Comparison of ENCODE assay signal across 9 mouse cellular contexts in the genomic region with DNA sequence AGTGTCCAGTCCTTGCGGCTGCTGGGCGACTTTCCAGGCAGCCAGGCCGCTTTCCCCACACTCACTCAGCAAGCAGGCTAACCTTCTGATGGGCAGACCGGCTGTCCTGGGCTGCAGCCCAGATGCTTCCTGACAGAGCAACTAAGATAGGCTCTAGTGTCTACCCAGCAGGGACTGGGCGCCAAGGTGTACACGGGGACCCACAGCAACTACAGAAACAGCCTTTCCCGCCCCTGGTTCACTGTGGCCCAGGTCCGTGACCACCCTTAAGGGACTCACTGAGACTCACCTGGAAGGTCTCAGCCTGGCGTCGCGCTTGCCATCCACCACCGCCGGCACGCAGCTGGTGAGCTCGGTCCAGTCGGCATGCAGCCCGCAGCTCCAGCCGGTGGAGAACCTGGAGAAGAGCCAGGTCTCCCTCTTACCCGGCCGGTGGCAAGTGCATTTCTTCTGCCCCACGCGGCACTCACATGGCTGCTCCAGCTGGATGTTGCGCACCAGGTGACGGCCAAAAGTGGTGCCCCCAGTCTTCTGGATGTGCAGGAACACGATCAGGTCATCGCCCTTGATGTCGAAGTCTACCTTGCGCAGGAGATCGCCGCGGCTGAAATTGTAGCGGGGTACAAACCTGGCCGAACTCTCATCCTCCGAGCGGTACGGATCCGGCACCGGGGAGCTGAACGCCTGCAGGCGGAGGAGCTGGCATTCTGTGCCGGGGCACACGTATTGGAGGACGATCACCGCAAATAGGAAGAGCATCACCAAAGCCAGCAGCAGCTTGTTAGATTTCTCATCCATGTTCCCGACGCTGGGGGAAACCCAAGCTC. TPM values are rescaled to one million over a fixed set of nuclear protein-coding genes. Genes with fewer than 3 reads are reported as not detected.
DNase-seq lines count a peak whose midpoint lies in the region; ATAC-seq and TF ChIP-seq lines count a peak whose summit lies in the region.
"Had no signal": no experiment of that assay in that cellular context is flagged by ENCODE, and none has a peak within 500 bp of the region (broad histone marks: within the 10 kb centered on the region; RNA-seq: fewer than 3 reads in every experiment).

No protein-coding gene starts in this region.

- peaks cover 24% of the 10 kb centered on the region for H3K27me3 ChIP-seq in forebrain, embryonic 12.5 days
- peaks cover 31% of the 10 kb centered on the region for H3K27me3 ChIP-seq in hindbrain, embryonic 12.5 days
- H3K27me3 ChIP-seq in midbrain, embryonic 12.5 days: peaks cover 35% of the 10 kb centered on the region

- TF ChIP-seq CTCF in gastrocnemius, adult 2 months (IDR thresholded peaks at IDR 0.05): no peak

- H3K27ac ChIP-seq in gastrocnemius, adult 2 months: no peak overlapping the region
- H3K27ac ChIP-seq in brown adipose tissue, adult 24 weeks (replicated peaks; ENCODE audit: low read depth, low read length): no peak overlapping the region
- H3K27ac ChIP-seq in forebrain, embryonic 12.5 days: no peak overlapping the region
- H3K27ac ChIP-seq in hindbrain, embryonic 12.5 days: no peak overlapping the region
- H3K27ac ChIP-seq in midbrain, embryonic 12.5 days (replicated peaks): no peak overlapping the region

- peak overlapping the region; percentile 73 for H3K4me3 ChIP-seq in gastrocnemius, adult 2 months
- peak overlapping the region; percentile 38 for H3K4me3 ChIP-seq in brown adipose tissue, adult 24 weeks (ENCODE audit: insufficient read depth, low read depth, low read length)
- peak overlapping the region; percentile 49 for H3K4me3 ChIP-seq in forebrain, embryonic 12.5 days (replicated peaks)
- peak overlapping the region; percentile 46 for H3K4me3 ChIP-seq in hindbrain, embryonic 12.5 days
- H3K4me3 ChIP-seq in midbrain, embryonic 12.5 days: peak overlapping the region; percentile 49
- H3K4me3 ChIP-seq: erythroblast, embryonic 14.5 days had no signal

- no peaks in the 10 kb centered on the region for H3K9me3 ChIP-seq in forebrain, embryonic 12.5 days
- no peaks in the 10 kb centered on the region for H3K9me3 ChIP-seq in hindbrain, embryonic 12.5 days (replicated peaks)
- no peaks in the 10 kb centered on the region for H3K9me3 ChIP-seq in midbrain, embryonic 12.5 days

- peak; percentile 68 for DNase-seq in gastrocnemius, adult 2 months
- DNase-seq in gastrocnemius, adult 18-20 months (ENCODE audit: low spot score): no peak
- peak; percentile 2 to 11 for DNase-seq in left cerebral cortex, postnatal 25 days (ENCODE audit: low spot score in 2 of 2)
- DNase-seq in spleen, adult 12 weeks (ENCODE audit: low spot score): no peak

- ATAC-seq in forebrain, embryonic 12.5 days (ENCODE audit: low FRiP score): no peak; the same call in 1 of the 2 replicates
- peak; percentile 60 for ATAC-seq in hindbrain, embryonic 12.5 days (ENCODE audit: low FRiP score)
- peak; percentile 61 for ATAC-seq in midbrain, embryonic 12.5 days (ENCODE audit: low FRiP score, low read depth)

- no peaks in the 10 kb centered on the region for H3K4me1 ChIP-seq in brown adipose tissue, adult 24 weeks (ENCODE audit: control insufficient read depth, insufficient read depth, insufficient read length, low read length)
- H3K4me1 ChIP-seq in forebrain, embryonic 12.5 days: peaks cover 3% of the 10 kb centered on the region
- no peaks in the 10 kb centered on the region; the same call in 1 of the 2 replicates for H3K4me1 ChIP-seq in hindbrain, embryonic 12.5 days
- no peaks in the 10 kb centered on the region; the same call in 1 of the 2 replicates for H3K4me1 ChIP-seq in midbrain, embryonic 12.5 days

- intact Hi-C loops in gastrocnemius, adult 2 months (cut with DNase I): no loop called here
- intact Hi-C loops in left cerebral cortex, postnatal 25 days (cut with DNase I): loop anchor here (5.0 to 10.0 kb wide), 4 partner anchors 68 to 293 kb away; no protein-coding TSS in a partner anchor

- WGBS in forebrain, embryonic 12.5 days: 33% methylated on average over 45 of the region's 46 CpGs
- 27% methylated on average over 46 of the region's 46 CpGs for WGBS in hindbrain, embryonic 12.5 days
- whole genome bisulfite sequencing in midbrain, embryonic 12.5 days: 33% methylated on average over 42 of the region's 46 CpGs

- peak overlapping the region; percentile 67 for H3K4me2 ChIP-seq in forebrain, embryonic 12.5 days
- H3K4me2 ChIP-seq in hindbrain, embryonic 12.5 days (replicated peaks): peak overlapping the region; percentile 75
- H3K4me2 ChIP-seq in midbrain, embryonic 12.5 days (replicated peaks): peak overlapping the region; percentile 71

- H3K9ac ChIP-seq in forebrain, embryonic 12.5 days: peak overlapping the region; percentile 57
- H3K9ac ChIP-seq in hindbrain, embryonic 12.5 days: peak overlapping the region; percentile 54
- peak overlapping the region; percentile 55; the same call in 1 of the 2 replicates for H3K9ac ChIP-seq in midbrain, embryonic 12.5 days (replicated peaks)

- H3K36me3 ChIP-seq in forebrain, embryonic 12.5 days (replicated peaks): no peaks in the 10 kb centered on the region
- no peaks in the 10 kb centered on the region for H3K36me3 ChIP-seq in hindbrain, embryonic 12.5 days
- H3K36me3 ChIP-seq in midbrain, embryonic 12.5 days: no peaks in the 10 kb centered on the region

RNA-seq across cellular contexts. Expression of gene Hs6st2, which starts 1.8 kb away (rescaled TPM):
- 1 to 10 TPM; 1.9 to 2.4 TPM for total RNA-seq in gastrocnemius, adult 2 months (2021)
- 1 to 10 TPM; 3.2 to 3.5 TPM for total RNA-seq in gastrocnemius, adult 18-20 months (2021)
- polyA plus RNA-seq in brown adipose tissue, adult 24 weeks (2012; ENCODE audit: insufficient read depth, insufficient read length, missing spikeins): 0.25 TPM in 1 of 2 replicates, not detected in the other
- polyA plus RNA-seq in forebrain, embryonic 12.5 days (2016; fragmentation: Nextera tagmentation; extraction: Ambion mirVana): 22.7 and 23.7 TPM in 2 replicates
- polyA plus RNA-seq in hindbrain, embryonic 12.5 days (2016; fragmentation: Nextera tagmentation; extraction: Ambion mirVana): 18.3 and 22.6 TPM in 2 replicates
- 10 to 100 TPM; 34.9 to 39.0 TPM for total RNA-seq in left cerebral cortex, postnatal 25 days (2021)
- polyA plus RNA-seq in midbrain, embryonic 12.5 days (2016; fragmentation: Nextera tagmentation; extraction: Ambion mirVana): 12.4 and 15.4 TPM in 2 replicates
- polyA plus RNA-seq: erythroblast, embryonic 14.5 days had no signal

Comparison
In these comparisons a context has a peak if more than half of its experiments do, and no peak if none do; other contexts are left out.
1. DNase-seq: peak in gastrocnemius, adult 2 months (single experiment) and left cerebral cortex, postnatal 25 days (2 of 2); none in gastrocnemius, adult 18-20 months (single experiment) and spleen, adult 12 weeks (single experiment).
2. RNA of gene Hs6st2, which starts 1.8 kb away (polyA plus RNA-seq): 22.7 to 23.7 TPM in forebrain, embryonic 12.5 days, 18.3 to 22.6 TPM in hindbrain, embryonic 12.5 days and 12.4 to 15.4 TPM in midbrain, embryonic 12.5 days; 0.25 TPM in brown adipose tissue, adult 24 weeks; every median in the first group is over 10 times any median in the second.
3. Peak in every context shown above with its lines, with median percentiles within 50 percentile points of each other: H3K4me3 ChIP-seq, H3K4me2 ChIP-seq and H3K9ac ChIP-seq.